ENCODE assay signal across 17 mouse cellular contexts in genomic region chr10:16053008-16053407, GRCm38 (mm10).
A peak's percentile ranks its signal among the peaks of the same experiment; 100 is the strongest.
DNase-seq lines count a peak whose midpoint lies in the region; ATAC-seq and TF ChIP-seq lines count a peak whose summit lies in the region.
"Had no signal": no experiment of that assay in that cellular context is flagged by ENCODE, and none has a peak within 500 bp of the region (broad histone marks: within the 10 kb centered on the region; RNA-seq: fewer than 3 reads in every experiment).

No protein-coding gene starts in this region.

- peak; percentile 12 for DNase-seq in embryo, embryonic 11 days
- no peak for DNase-seq in embryo, embryonic 9.5 days (ENCODE audit: extremely low spot score)
- DNase-seq in hindbrain, postnatal 0 days (ENCODE audit: low spot score): peak; percentile 41
- peak; percentile 77 for DNase-seq in retina, embryonic 14.5 days (ENCODE audit: low spot score)
- no peak for DNase-seq in right cerebral cortex, postnatal 14 days
- no peak for DNase-seq in spleen, adult 12 weeks (ENCODE audit: low spot score)
- DNase-seq in heart, embryonic 10.5 days (ENCODE audit: low spot score): no peak
- DNase-seq: adrenal gland, adult 2 months; cerebellum, adult 9-10 months; layer of hippocampus, adult 9-11 months; thymus, postnatal 25 days had no signal

- no peaks in the 10 kb centered on the region for H3K36me3 ChIP-seq in forebrain, embryonic 13.5 days (ENCODE audit: poor library complexity, severe bottlenecking)
- no peaks in the 10 kb centered on the region for H3K36me3 ChIP-seq in hindbrain, postnatal 0 days (ENCODE audit: insufficient read depth, low read length)
- H3K36me3 ChIP-seq in heart, embryonic 10.5 days: no peaks in the 10 kb centered on the region
- H3K36me3 ChIP-seq: embryonic facial prominence, embryonic 15.5 days; heart, embryonic 15.5 days; lung, embryonic 15.5 days; stomach, embryonic 15.5 days had no signal

- H3K9ac ChIP-seq in forebrain, embryonic 13.5 days: no peak overlapping the region
- no peak overlapping the region for H3K9ac ChIP-seq in hindbrain, postnatal 0 days (replicated peaks; ENCODE audit: low read length)
- H3K9ac ChIP-seq: embryonic facial prominence, embryonic 15.5 days; heart, embryonic 15.5 days; lung, embryonic 15.5 days; stomach, embryonic 15.5 days had no signal

- WGBS in forebrain, embryonic 13.5 days: under 1% methylated on average over 5 of the region's 5 CpGs
- 31% methylated on average over 5 of the region's 5 CpGs for WGBS in hindbrain, postnatal 0 days
- WGBS in heart, embryonic 10.5 days: 72% methylated on average over 5 of the region's 5 CpGs

- no peak overlapping the region for H3K4me3 ChIP-seq in forebrain, embryonic 13.5 days
- no peak overlapping the region for H3K4me3 ChIP-seq in hindbrain, postnatal 0 days (ENCODE audit: low read length)
- H3K4me3 ChIP-seq in heart, embryonic 10.5 days: no peak overlapping the region
- H3K4me3 ChIP-seq: embryonic facial prominence, embryonic 15.5 days; heart, embryonic 15.5 days; lung, embryonic 15.5 days; stomach, embryonic 15.5 days had no signal

- ATAC-seq in forebrain, embryonic 13.5 days: peak; percentile 92
- 0 out of 2 replicates have a peak, but pooled peaks have one; percentile 38 for ATAC-seq in hindbrain, postnatal 0 days

- H3K4me2 ChIP-seq in forebrain, embryonic 13.5 days: no peak overlapping the region
- H3K4me2 ChIP-seq in hindbrain, postnatal 0 days (ENCODE audit: low read depth, low read length): no peak overlapping the region
- H3K4me2 ChIP-seq: embryonic facial prominence, embryonic 15.5 days; heart, embryonic 15.5 days; lung, embryonic 15.5 days; stomach, embryonic 15.5 days had no signal

- H3K27me3 ChIP-seq in forebrain, embryonic 13.5 days: no peaks in the 10 kb centered on the region
- no peaks in the 10 kb centered on the region for H3K27me3 ChIP-seq in hindbrain, postnatal 0 days (ENCODE audit: insufficient read depth, low read length)
- H3K27me3 ChIP-seq in heart, embryonic 10.5 days (ENCODE audit: insufficient read depth, poor library complexity, severe bottlenecking): no peaks in the 10 kb centered on the region
- H3K27me3 ChIP-seq: embryonic facial prominence, embryonic 15.5 days; heart, embryonic 15.5 days; lung, embryonic 15.5 days; stomach, embryonic 15.5 days had no signal

- H3K4me1 ChIP-seq in forebrain, embryonic 13.5 days: peaks cover 6% of the 10 kb centered on the region; the same call in 1 of the 2 replicates
- H3K4me1 ChIP-seq in hindbrain, postnatal 0 days (ENCODE audit: insufficient read depth, low read length): no peaks in the 10 kb centered on the region
- H3K4me1 ChIP-seq in heart, embryonic 10.5 days: no peaks in the 10 kb centered on the region
- H3K4me1 ChIP-seq: embryonic facial prominence, embryonic 15.5 days; heart, embryonic 15.5 days; lung, embryonic 15.5 days; stomach, embryonic 15.5 days had no signal

- no peaks in the 10 kb centered on the region for H3K9me3 ChIP-seq in forebrain, embryonic 13.5 days (replicated peaks)
- H3K9me3 ChIP-seq in hindbrain, postnatal 0 days (ENCODE audit: low read length): no peaks in the 10 kb centered on the region
- no peaks in the 10 kb centered on the region for H3K9me3 ChIP-seq in heart, embryonic 10.5 days
- H3K9me3 ChIP-seq: embryonic facial prominence, embryonic 15.5 days; heart, embryonic 15.5 days; lung, embryonic 15.5 days; stomach, embryonic 15.5 days had no signal

- TF ChIP-seq CTCF in hindbrain, postnatal 0 days (IDR thresholded peaks at IDR 0.05; ENCODE audit: low read depth): no peak

- no peak overlapping the region for H3K27ac ChIP-seq in forebrain, embryonic 13.5 days
- no peak overlapping the region for H3K27ac ChIP-seq in hindbrain, postnatal 0 days
- H3K27ac ChIP-seq in heart, embryonic 10.5 days: no peak overlapping the region
- H3K27ac ChIP-seq: embryonic facial prominence, embryonic 15.5 days; heart, embryonic 15.5 days; kidney, postnatal 0 days; lung, embryonic 15.5 days; stomach, embryonic 15.5 days had no signal

Comparison
In these comparisons a context has a peak if more than half of its experiments do, and no peak if none do; other contexts are left out.
1. DNase-seq: peak in embryo, embryonic 11 days (single experiment), hindbrain, postnatal 0 days (single experiment) and retina, embryonic 14.5 days (single experiment); none in embryo, embryonic 9.5 days (single experiment), right cerebral cortex, postnatal 14 days (single experiment), spleen, adult 12 weeks (single experiment) and heart, embryonic 10.5 days (single experiment).